In genomic region chr14:54876539-54877047, GRCm38 (mm10) we compare ENCODE assay signal across 8 mouse cellular contexts. TPM values are rescaled to one million over a fixed set of nuclear protein-coding genes. Genes with fewer than 3 reads are reported as not detected.
DNase-seq lines count a peak whose midpoint lies in the region; ATAC-seq lines count a peak whose summit lies in the region.

No protein-coding gene starts in this region.

- peak; percentile 77 for ATAC-seq in CD4-positive, CD25-positive, alpha-beta regulatory T cell, adult 4 months
- peak; percentile 90 for ATAC-seq in heart, embryonic 15.5 days (replicated peaks; ENCODE audit: insufficient number of reproducible peaks, insufficient read depth, low FRiP score, low read depth)
- peak; percentile 95 for ATAC-seq in liver, embryonic 16.5 days (ENCODE audit: low read depth)
- ATAC-seq in neural tube, embryonic 13.5 days (ENCODE audit: low read depth), result peak; percentile 93

- peak overlapping the region; percentile 82 for H3K4me3 ChIP-seq in forebrain, embryonic 10.5 days
- peak overlapping the region; percentile 87 for H3K4me3 ChIP-seq in heart, embryonic 15.5 days
- H3K4me3 ChIP-seq in liver, embryonic 16.5 days (ENCODE audit: low read depth, low read length), result peak overlapping the region; percentile 80
- peak overlapping the region; percentile 62 for H3K4me3 ChIP-seq in neural tube, embryonic 13.5 days

- H3K27ac ChIP-seq in forebrain, embryonic 10.5 days, result peak overlapping the region; percentile 92
- H3K27ac ChIP-seq in heart, embryonic 15.5 days, result peak overlapping the region; percentile 84
- H3K27ac ChIP-seq in liver, embryonic 16.5 days (ENCODE audit: low read length), result peak overlapping the region; percentile 62
- peak overlapping the region; percentile 90 for H3K27ac ChIP-seq in neural tube, embryonic 13.5 days (replicated peaks)

- H3K36me3 ChIP-seq in forebrain, embryonic 10.5 days (replicated peaks), result no peaks in the 10 kb centered on the region
- H3K36me3 ChIP-seq in heart, embryonic 15.5 days, result no peaks in the 10 kb centered on the region
- no peaks in the 10 kb centered on the region for H3K36me3 ChIP-seq in liver, embryonic 16.5 days (ENCODE audit: control insufficient read depth, insufficient read depth)
- H3K36me3 ChIP-seq in neural tube, embryonic 13.5 days, result no peaks in the 10 kb centered on the region

- H3K27me3 ChIP-seq in forebrain, embryonic 10.5 days (ENCODE audit: poor library complexity, severe bottlenecking), result peaks cover 30% of the 10 kb centered on the region
- H3K27me3 ChIP-seq in heart, embryonic 15.5 days, result no peaks in the 10 kb centered on the region
- H3K27me3 ChIP-seq in liver, embryonic 16.5 days (ENCODE audit: control insufficient read depth, insufficient read depth, low read depth, low read length), result peaks cover 3% of the 10 kb centered on the region
- H3K27me3 ChIP-seq in neural tube, embryonic 13.5 days, result peaks cover 3% of the 10 kb centered on the region; the same call in 1 of the 2 replicates

- under 1% methylated on average over 64 of the region's 72 CpGs for WGBS in forebrain, embryonic 10.5 days
- WGBS in heart, embryonic 15.5 days, result under 1% methylated on average over 66 of the region's 72 CpGs
- under 1% methylated on average over 67 of the region's 72 CpGs for WGBS in liver, embryonic 16.5 days (ENCODE audit: insufficient replicate concordance)
- WGBS in neural tube, embryonic 13.5 days, result under 1% methylated on average over 71 of the region's 72 CpGs

- DNase-seq in c-Kit-negative CD71-positive TER-119-positive erythroid progenitor cells, embryonic 14.5 days (ENCODE audit: low read depth, low spot score), result peak; percentile 68
- peak; percentile 86 for DNase-seq in forebrain, embryonic 10.5 days (ENCODE audit: extremely low spot score, low spot score)
- DNase-seq in kidney, postnatal 25 days, result peak; percentile 88 to 96
- DNase-seq in telencephalon, adult 2 months (ENCODE audit: low read depth, low spot score), result peak; percentile 86

- H3K4me2 ChIP-seq in heart, embryonic 15.5 days, result peak overlapping the region; percentile 96
- peak overlapping the region; percentile 99 for H3K4me2 ChIP-seq in liver, embryonic 16.5 days (ENCODE audit: low read depth, low read length)
- peak overlapping the region; percentile 97 for H3K4me2 ChIP-seq in neural tube, embryonic 13.5 days

- H3K9ac ChIP-seq in heart, embryonic 15.5 days, result peak overlapping the region; percentile 81
- peak overlapping the region; percentile 76 for H3K9ac ChIP-seq in liver, embryonic 16.5 days (ENCODE audit: low read depth, low read length)
- peak overlapping the region; percentile 93 for H3K9ac ChIP-seq in neural tube, embryonic 13.5 days

- H3K4me1 ChIP-seq in forebrain, embryonic 10.5 days, result peaks cover 28% of the 10 kb centered on the region
- peaks cover 16% of the 10 kb centered on the region for H3K4me1 ChIP-seq in heart, embryonic 15.5 days (replicated peaks)
- peaks cover 18% of the 10 kb centered on the region for H3K4me1 ChIP-seq in liver, embryonic 16.5 days (ENCODE audit: control insufficient read depth, low read depth, low read length)
- peaks cover 20% of the 10 kb centered on the region for H3K4me1 ChIP-seq in neural tube, embryonic 13.5 days (replicated peaks)

- H3K9me3 ChIP-seq in forebrain, embryonic 10.5 days, result no peaks in the 10 kb centered on the region
- H3K9me3 ChIP-seq in heart, embryonic 15.5 days (replicated peaks), result no peaks in the 10 kb centered on the region
- H3K9me3 ChIP-seq in liver, embryonic 16.5 days (replicated peaks; ENCODE audit: control insufficient read depth, low read length), result no peaks in the 10 kb centered on the region
- H3K9me3 ChIP-seq in neural tube, embryonic 13.5 days, result no peaks in the 10 kb centered on the region

RNA-seq across cellular contexts. Expression of gene Ppp1r3e, which starts 0.8 kb away (rescaled TPM):
- polyA plus RNA-seq in CD4-positive, CD25-positive, alpha-beta regulatory T cell, adult 4 months (2017; shearing (Covaris generic)), result 1 to 10 TPM in 1 of 2 experiments, not detected in 1; 1.1 TPM
- polyA plus RNA-seq in forebrain, embryonic 10.5 days (2016; fragmentation: Nextera tagmentation; extraction: Ambion mirVana), result 0.96 and 1.0 TPM in 2 replicates
- polyA plus RNA-seq in heart, embryonic 15.5 days (2015; fragmentation: Nextera tagmentation; extraction: Ambion mirVana), result 1.2 and 1.5 TPM in 2 replicates
- polyA plus RNA-seq in liver, embryonic 16.5 days (2015; fragmentation: Nextera tagmentation; extraction: Ambion mirVana), result 0.51 and 0.55 TPM in 2 replicates
- 1.9 and 2.3 TPM in 2 replicates for polyA plus RNA-seq in neural tube, embryonic 13.5 days (2015; fragmentation: Nextera tagmentation; extraction: Ambion mirVana)

RNA-seq across cellular contexts. Expression of gene Homez, which starts 5.8 kb away (rescaled TPM):
- polyA plus RNA-seq in CD4-positive, CD25-positive, alpha-beta regulatory T cell, adult 4 months (2017; shearing (Covaris generic)), result 1 to 10 TPM; 3.4 to 7.6 TPM
- polyA plus RNA-seq in forebrain, embryonic 10.5 days (2016; fragmentation: Nextera tagmentation; extraction: Ambion mirVana), result 24.0 and 29.5 TPM in 2 replicates
- 5.4 and 7.1 TPM in 2 replicates for polyA plus RNA-seq in heart, embryonic 15.5 days (2015; fragmentation: Nextera tagmentation; extraction: Ambion mirVana)
- 2.4 and 2.7 TPM in 2 replicates for polyA plus RNA-seq in liver, embryonic 16.5 days (2015; fragmentation: Nextera tagmentation; extraction: Ambion mirVana)
- 12.8 and 13.6 TPM in 2 replicates for polyA plus RNA-seq in neural tube, embryonic 13.5 days (2015; fragmentation: Nextera tagmentation; extraction: Ambion mirVana)

RNA-seq across cellular contexts. Expression of gene Bcl2l2, which starts 6.6 kb away (rescaled TPM):
- 1 to 10 TPM; 1.3 to 2.7 TPM for polyA plus RNA-seq in CD4-positive, CD25-positive, alpha-beta regulatory T cell, adult 4 months (2017; shearing (Covaris generic))
- polyA plus RNA-seq in forebrain, embryonic 10.5 days (2016; fragmentation: Nextera tagmentation; extraction: Ambion mirVana), result 2.2 and 2.5 TPM in 2 replicates
- 3.3 and 3.4 TPM in 2 replicates for polyA plus RNA-seq in heart, embryonic 15.5 days (2015; fragmentation: Nextera tagmentation; extraction: Ambion mirVana)
- polyA plus RNA-seq in liver, embryonic 16.5 days (2015; fragmentation: Nextera tagmentation; extraction: Ambion mirVana), result 0.42 and 0.69 TPM in 2 replicates
- 3.1 and 3.8 TPM in 2 replicates for polyA plus RNA-seq in neural tube, embryonic 13.5 days (2015; fragmentation: Nextera tagmentation; extraction: Ambion mirVana)

RNA-seq across cellular contexts. Expression of gene Gm20521, which starts 6.6 kb away (rescaled TPM):
- not detected for polyA plus RNA-seq in CD4-positive, CD25-positive, alpha-beta regulatory T cell, adult 4 months (2017; shearing (Covaris generic))
- polyA plus RNA-seq in forebrain, embryonic 10.5 days (2016; fragmentation: Nextera tagmentation; extraction: Ambion mirVana), result not detected in 2 replicates
- not detected in 2 replicates for polyA plus RNA-seq in heart, embryonic 15.5 days (2015; fragmentation: Nextera tagmentation; extraction: Ambion mirVana)
- 0.11 TPM in 1 of 2 replicates, not detected in the other for polyA plus RNA-seq in liver, embryonic 16.5 days (2015; fragmentation: Nextera tagmentation; extraction: Ambion mirVana)
- not detected in 2 replicates for polyA plus RNA-seq in neural tube, embryonic 13.5 days (2015; fragmentation: Nextera tagmentation; extraction: Ambion mirVana)

RNA-seq across cellular contexts. Expression of gene Pabpn1, which starts 15.7 kb away (rescaled TPM):
- 10 to 100 TPM; 19.6 to 33.9 TPM for polyA plus RNA-seq in CD4-positive, CD25-positive, alpha-beta regulatory T cell, adult 4 months (2017; shearing (Covaris generic))
- polyA plus RNA-seq in forebrain, embryonic 10.5 days (2016; fragmentation: Nextera tagmentation; extraction: Ambion mirVana), result 168 and 174 TPM in 2 replicates
- 56.5 and 73.4 TPM in 2 replicates for polyA plus RNA-seq in heart, embryonic 15.5 days (2015; fragmentation: Nextera tagmentation; extraction: Ambion mirVana)
- polyA plus RNA-seq in liver, embryonic 16.5 days (2015; fragmentation: Nextera tagmentation; extraction: Ambion mirVana), result 30.1 and 32.0 TPM in 2 replicates
- polyA plus RNA-seq in neural tube, embryonic 13.5 days (2015; fragmentation: Nextera tagmentation; extraction: Ambion mirVana), result 153 and 160 TPM in 2 replicates

Comparison
In these comparisons a context has a peak if more than half of its experiments do, and no peak if none do; other contexts are left out.
1. Peak in every context shown above with its lines: DNase-seq, ATAC-seq, H3K4me3 ChIP-seq and H3K27ac ChIP-seq.